Mouse (Mus musculus): ENCODE data around the gene Dll1. TPM values are rescaled to one million over a fixed set of nuclear protein-coding genes. Genes with fewer than 3 reads are reported as not detected.

Dll1 gene
- total RNA-seq, 2 experiments from 2014 or later: 10.3 to 14.7 TPM

GRCm38 (mm10) chr17:15379741-15380526, 3.3 kb upstream of the Dll1 start:
- DNase-seq: no peak

- no peak for DNase-seq
Observed at GRCm38 (mm10) chr17:15378413-15379109, 1.9 kb upstream of the Dll1 start.

GRCm38 (mm10) chr17:15377901-15378300, 1.2 kb upstream of the Dll1 start:
- no peak for DNase-seq

GRCm38 (mm10) chr17:15375701-15376493, 775 bp downstream of the Dll1 start:
- DNase-seq: peak; percentile 64

- DNase-seq: no peak
Observed at GRCm38 (mm10) chr17:15375224-15375623, 1.4 kb downstream of the Dll1 start.

- no peak for DNase-seq
Observed at GRCm38 (mm10) chr17:15374321-15375141, 2.1 kb downstream of the Dll1 start.

- DNase-seq: no peak
Observed at GRCm38 (mm10) chr17:15372931-15373652, 3.6 kb downstream of the Dll1 start.

- DNase-seq: no peak
Observed at GRCm38 (mm10) chr17:15371967-15372835, 4.5 kb downstream of the Dll1 start.

GRCm38 (mm10) chr17:15370401-15370800, 6.3 kb downstream of the Dll1 start:
- no peak for DNase-seq

- peak; percentile 41 for DNase-seq
Observed at GRCm38 (mm10) chr17:15365650-15366049, 11.0 kb downstream of the Dll1 start.

GRCm38 (mm10) chr17:15363656-15364055, 13.0 kb downstream of the Dll1 start:
- DNase-seq: no peak

- no peak for DNase-seq
Observed at GRCm38 (mm10) chr17:15357071-15357470, 19.6 kb downstream of the Dll1 start.

- DNase-seq: no peak
Observed at GRCm38 (mm10) chr17:15356526-15356925, 20.1 kb downstream of the Dll1 start.

GRCm38 (mm10) chr17:15355072-15355471, 21.6 kb downstream of the Dll1 start:
- no peak for DNase-seq

- DNase-seq: no peak
Observed at GRCm38 (mm10) chr17:15354006-15354405, 22.7 kb downstream of the Dll1 start.

GRCm38 (mm10) chr17:15352869-15353610, 23.6 kb downstream of the Dll1 start:
- DNase-seq: no peak

- DNase-seq: no peak
Observed at GRCm38 (mm10) chr17:15350152-15350551, 26.5 kb downstream of the Dll1 start.

- DNase-seq: no peak
Observed at GRCm38 (mm10) chr17:15343071-15343822, 33.4 kb downstream of the Dll1 start.

- no peak for DNase-seq
Observed at GRCm38 (mm10) chr17:15337906-15338305, 38.8 kb downstream of the Dll1 start.
